Mouse (Mus musculus) brown adipose tissue, adult 24 weeks (tissue): ENCODE measurements around the gene Mrpl17. TPM values are rescaled to one million over a fixed set of nuclear protein-coding genes. Genes with fewer than 3 reads are reported as not detected.
A peak's percentile ranks its signal among the peaks of the same experiment; 100 is the strongest.

Experiments
- H3K27ac ChIP-seq: fragments of 200-500 bp; replicated peaks from 2 replicates; pipeline ENCODE4 v1.5.1; 2012; ENCODE audit warnings: low read depth, mild to moderate bottlenecking, low read length
- H3K4me1 ChIP-seq: fragments of 200-500 bp; 2 replicates; pipeline ENCODE4 v1.6.1; 2012; ENCODE audit warnings: low read length, mixed read lengths; ENCODE audit not compliant: control insufficient read depth, insufficient read depth, insufficient read length
- H3K4me3 ChIP-seq: fragments of 200-500 bp; 2 replicates; pipeline ENCODE4 v1.5.1; 2012; ENCODE audit warnings: low read depth, mild to moderate bottlenecking, low read length, moderate library complexity; ENCODE audit not compliant: insufficient read depth
- polyA plus RNA-seq: library from polyadenylated mRNA; stranded (reverse); fragments of >200 nt; gene quantifications from 2 replicates; pipeline ENCODE4 v1.2.4, GENCODE M21; 2012; ENCODE audit not compliant: missing spikeins, insufficient read depth, insufficient read length

Gene Mrpl17
- polyA plus RNA-seq, 1 experiment: 225 TPM

DNA sequence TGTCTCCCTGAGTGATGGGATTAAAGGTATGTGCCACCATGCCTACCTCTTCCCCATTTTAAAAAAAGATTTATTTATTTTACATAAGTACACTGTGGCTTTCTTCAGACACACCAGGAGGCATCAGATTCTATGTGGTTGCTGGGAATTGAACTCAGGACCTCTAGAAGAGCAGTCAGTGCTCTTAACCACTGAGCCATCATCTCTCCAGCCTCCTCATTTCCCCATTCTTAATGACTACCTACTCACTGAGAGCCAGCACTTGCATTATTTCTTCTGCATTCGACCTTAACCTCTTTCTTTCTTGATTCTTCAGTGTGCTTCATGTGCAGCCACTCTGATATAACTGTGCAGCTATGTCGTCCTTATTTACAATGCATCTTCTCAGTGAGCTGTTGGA lies 8.6 kb downstream of the Mrpl17 start:
- no peak overlapping the region for H3K4me3 ChIP-seq
- peak overlapping the region; percentile 74 for H3K27ac ChIP-seq
- H3K4me1 ChIP-seq: peaks cover 18% of the 10 kb centered on the region

- no peak overlapping the region for H3K4me3 ChIP-seq
- no peak overlapping the region for H3K27ac ChIP-seq
- peaks cover 8% of the 10 kb centered on the region; the same call in 1 of the 2 replicates for H3K4me1 ChIP-seq
Observed at GRCm38 (mm10) chr7:105796972-105797371, 13.9 kb downstream of the Mrpl17 start.

DNA sequence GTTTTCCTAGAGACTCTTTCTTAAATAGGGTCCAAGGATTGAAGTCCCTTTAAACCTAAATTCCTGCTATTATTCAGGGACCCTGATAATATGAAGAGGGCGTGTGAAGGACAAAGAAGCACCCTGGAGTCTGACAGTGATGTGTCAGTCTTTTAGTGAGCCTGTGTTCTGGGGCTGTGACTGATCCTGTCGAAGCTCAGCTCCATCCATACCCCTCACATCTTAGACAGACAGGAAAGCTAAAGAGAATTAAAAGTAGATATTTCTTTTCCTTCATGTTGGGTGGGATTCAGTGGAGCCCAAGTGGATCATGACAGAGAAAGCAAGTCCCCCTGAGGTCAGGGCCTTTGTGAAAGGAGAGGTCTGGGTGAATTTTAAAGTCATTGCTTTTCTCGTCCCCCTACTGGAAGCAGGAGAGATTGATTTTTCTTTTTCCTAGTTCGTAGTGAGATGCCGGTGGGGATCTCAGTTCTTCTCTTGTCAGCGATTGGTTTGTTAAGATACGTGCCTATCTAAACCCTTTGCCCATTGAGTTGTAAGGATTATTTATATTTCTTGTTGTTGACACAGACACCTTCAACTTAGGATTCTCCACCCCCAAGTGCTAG lies 15.0 kb downstream of the Mrpl17 start:
- no peak overlapping the region for H3K4me3 ChIP-seq

GRCm38 (mm10) chr7:105793701-105794100 lies 17.2 kb downstream of the Mrpl17 start:
- no peak overlapping the region for H3K4me3 ChIP-seq
- peak overlapping the region; percentile 84 for H3K27ac ChIP-seq
- peaks cover 3% of the 10 kb centered on the region; the same call in 1 of the 2 replicates for H3K4me1 ChIP-seq

More for the DNA sequence above, 15.0 kb downstream of the Mrpl17 start:
- Histone ChIP-seq H3K4me1 (peaks cover 3% of the 10 kb centered on the region; the same call in 1 of the 2 replicates), H3K27ac (no peak overlapping the region)

DNA sequence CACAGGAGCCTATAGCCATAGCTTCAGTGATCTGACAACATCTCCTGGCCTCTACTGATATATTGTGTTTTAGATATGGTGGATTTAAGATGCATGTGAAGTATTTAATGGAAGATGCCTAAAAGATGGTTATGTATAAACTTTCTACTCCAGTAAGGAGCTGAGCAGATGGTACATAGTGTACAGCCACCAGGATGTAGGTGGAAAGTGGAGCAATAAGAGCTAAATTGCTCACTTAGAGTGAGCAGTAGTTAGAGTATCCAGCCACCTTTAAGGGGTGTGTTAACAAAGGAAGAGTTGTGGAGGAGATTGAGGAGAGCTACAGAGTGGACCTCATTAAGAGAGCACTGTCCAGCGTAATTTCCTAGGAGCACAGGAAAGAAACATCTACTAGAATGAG lies 19.8 kb downstream of the Mrpl17 start:
- Histone ChIP-seq H3K4me3 (no peak overlapping the region), H3K27ac (no peak overlapping the region), H3K4me1 (peaks cover 7% of the 10 kb centered on the region; the same call in 1 of the 2 replicates)

GRCm38 (mm10) chr7:105787285-105788140 lies 23.4 kb downstream of the Mrpl17 start, which contains the start of gene Dchs1:
Gene Dchs1, minus strand, starts transcription at chr7:105787654.
- Histone ChIP-seq H3K4me3 (peak within 1 kb of the TSS; percentile 81), H3K4me1 (peaks cover 9% of the 10 kb centered on the region), H3K27ac (peak within 1 kb of the TSS; percentile 94)

DNA sequence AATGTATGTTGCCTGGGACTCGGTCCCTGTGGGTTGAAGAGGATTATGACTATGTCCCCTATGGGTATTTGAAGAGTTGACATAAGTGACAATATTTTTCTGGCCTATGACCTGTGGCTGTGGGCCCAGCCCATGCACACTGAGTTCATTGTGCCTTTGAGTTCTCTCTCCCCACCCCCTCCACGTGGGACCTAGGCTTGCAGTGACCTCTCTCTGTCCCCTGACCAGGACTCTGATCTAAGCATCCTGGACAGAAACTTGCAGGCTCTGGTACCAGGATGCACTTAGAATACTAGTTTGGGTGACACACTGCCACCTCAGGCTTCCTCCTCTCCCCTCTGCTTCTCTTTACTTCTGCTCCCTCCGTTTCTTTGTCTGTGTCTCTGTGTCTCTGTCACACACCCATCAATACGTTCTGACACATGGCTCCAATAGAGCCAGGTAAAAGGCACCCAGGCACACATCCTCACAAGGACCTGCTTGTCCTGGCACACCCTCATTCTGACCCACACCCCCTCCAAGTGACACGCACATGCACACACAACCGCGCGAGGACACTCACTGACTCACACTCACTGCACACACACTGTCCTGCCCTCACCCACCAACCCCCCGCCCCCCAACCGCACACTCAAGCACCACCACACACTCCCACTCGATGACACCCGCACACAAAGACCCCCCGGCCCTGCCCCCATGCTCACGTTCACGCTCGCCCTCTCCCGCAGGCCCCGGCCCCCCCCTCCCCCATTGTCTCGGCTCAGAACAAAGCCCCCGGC lies 24.2 kb downstream of the Mrpl17 start:
- peak overlapping the region; percentile 70 for H3K4me3 ChIP-seq
- H3K27ac ChIP-seq: no peak overlapping the region
- peaks cover 9% of the 10 kb centered on the region for H3K4me1 ChIP-seq

- peak overlapping the region; percentile 39; the same call in 1 of the 2 replicates for H3K27ac ChIP-seq
- peaks cover 9% of the 10 kb centered on the region for H3K4me1 ChIP-seq
- H3K4me3 ChIP-seq: no peak overlapping the region
Observed at GRCm38 (mm10) chr7:105784556-105784955, 26.3 kb downstream of the Mrpl17 start.

DNA sequence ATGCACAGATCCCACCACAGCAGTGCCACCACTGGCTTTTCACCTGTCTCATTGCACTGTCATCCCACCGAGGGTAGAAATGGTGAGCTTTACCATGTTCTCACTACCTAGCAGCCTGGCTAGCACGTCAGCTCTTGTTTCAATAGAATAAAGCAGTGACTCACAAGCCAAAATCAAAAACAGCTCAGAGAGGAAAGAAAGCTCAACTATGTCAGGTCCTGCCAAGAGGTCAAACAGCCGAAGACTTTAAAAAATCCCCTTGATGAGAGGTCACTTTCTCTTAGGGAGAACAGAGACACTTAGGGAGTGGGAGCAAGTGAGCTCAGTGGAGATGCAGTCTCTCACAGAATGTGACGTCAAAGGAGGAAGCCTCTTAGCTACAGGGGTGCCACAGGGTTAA lies 27.0 kb downstream of the Mrpl17 start:
- Histone ChIP-seq H3K27ac (no peak overlapping the region), H3K4me3 (no peak overlapping the region), H3K4me1 (peaks cover 15% of the 10 kb centered on the region)

GRCm38 (mm10) chr7:105778553-105779265 lies 32.2 kb downstream of the Mrpl17 start:
- Histone ChIP-seq H3K27ac (peak overlapping the region; percentile 82), H3K4me3 (no peak overlapping the region), H3K4me1 (peaks cover 20% of the 10 kb centered on the region)

DNA sequence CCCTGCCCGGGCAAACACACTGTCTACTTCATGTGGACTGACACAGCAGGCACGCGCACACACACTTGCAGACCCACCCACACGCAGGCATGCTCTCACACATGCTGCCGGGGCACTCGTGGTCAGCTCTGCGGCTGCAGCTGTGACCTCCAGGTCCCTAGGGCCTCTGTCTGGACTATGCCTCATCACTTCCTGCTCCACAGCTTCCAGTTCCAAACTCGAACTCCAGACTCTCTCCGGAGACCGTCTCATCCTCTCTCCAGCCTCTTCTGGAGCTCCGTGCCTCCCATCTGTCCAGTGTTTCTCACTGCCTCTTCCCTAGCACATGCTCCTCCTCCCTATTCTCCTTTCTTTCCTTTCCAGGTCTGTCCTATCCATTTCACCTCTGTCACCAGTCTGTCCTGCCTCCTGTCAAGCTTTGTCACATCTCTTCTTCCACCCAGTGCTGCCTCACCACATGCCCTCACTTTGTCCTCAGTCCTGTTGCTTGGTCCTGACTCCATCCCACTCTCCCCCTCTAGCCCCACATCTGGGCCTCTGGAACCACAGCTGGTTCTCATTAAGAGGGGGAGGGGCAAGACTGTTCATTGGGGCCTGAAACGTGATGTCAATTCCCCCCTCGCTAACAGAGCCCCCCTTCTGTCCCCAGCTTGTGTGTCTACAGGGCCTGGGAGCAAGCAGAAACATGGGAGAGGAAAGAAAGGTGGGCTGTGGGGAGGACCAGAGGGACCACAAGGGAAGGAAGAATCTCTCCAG lies 32.9 kb downstream of the Mrpl17 start:
- peak overlapping the region; percentile 82 for H3K27ac ChIP-seq
- H3K4me3 ChIP-seq: no peak overlapping the region
- H3K4me1 ChIP-seq: peaks cover 19% of the 10 kb centered on the region

GRCm38 (mm10) chr7:105777316-105777715 lies 33.6 kb downstream of the Mrpl17 start:
- Histone ChIP-seq H3K4me3 (no peak overlapping the region), H3K27ac (no peak overlapping the region), H3K4me1 (peaks cover 19% of the 10 kb centered on the region)

- Histone ChIP-seq H3K27ac (no peak overlapping the region), H3K4me3 (no peak overlapping the region), H3K4me1 (peaks cover 19% of the 10 kb centered on the region)
Observed at GRCm38 (mm10) chr7:105776026-105776425, 34.9 kb downstream of the Mrpl17 start.

GRCm38 (mm10) chr7:105774661-105775060 lies 36.2 kb downstream of the Mrpl17 start:
- H3K27ac ChIP-seq: no peak overlapping the region
- H3K4me1 ChIP-seq: peaks cover 23% of the 10 kb centered on the region
- H3K4me3 ChIP-seq: no peak overlapping the region
